Mouse (Mus musculus) 3T3-L1 (cell line): ENCODE measurements around the gene Dclk2.

Source experiments
- DNase-seq: peaks from one replicate; pipeline ENCODE4 v3.0.0-alpha.2; 2015; ENCODE audit warnings: low read depth, low spot score

Gene Dclk2

DNA sequence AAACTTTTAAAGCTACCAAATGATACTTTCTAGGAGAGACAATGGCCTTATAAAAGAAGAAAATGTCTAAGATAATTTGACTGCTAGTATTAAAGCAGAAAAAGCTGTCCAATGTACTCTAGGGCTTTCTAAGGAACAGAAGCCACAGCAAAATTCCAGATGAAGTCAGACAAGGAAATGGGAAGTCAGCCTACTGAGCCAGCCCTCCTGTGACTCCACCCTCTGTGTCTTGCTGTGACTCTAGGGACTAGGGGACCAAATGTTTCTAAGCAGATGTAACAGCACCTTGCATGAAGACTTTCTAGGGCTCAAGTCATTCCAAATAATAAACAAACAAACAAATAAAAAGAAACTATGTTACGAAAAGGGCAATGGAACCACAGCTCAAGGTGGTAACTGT, 75.1 kb downstream of the Dclk2 start:
- DNase-seq: peak; percentile 37

DNA sequence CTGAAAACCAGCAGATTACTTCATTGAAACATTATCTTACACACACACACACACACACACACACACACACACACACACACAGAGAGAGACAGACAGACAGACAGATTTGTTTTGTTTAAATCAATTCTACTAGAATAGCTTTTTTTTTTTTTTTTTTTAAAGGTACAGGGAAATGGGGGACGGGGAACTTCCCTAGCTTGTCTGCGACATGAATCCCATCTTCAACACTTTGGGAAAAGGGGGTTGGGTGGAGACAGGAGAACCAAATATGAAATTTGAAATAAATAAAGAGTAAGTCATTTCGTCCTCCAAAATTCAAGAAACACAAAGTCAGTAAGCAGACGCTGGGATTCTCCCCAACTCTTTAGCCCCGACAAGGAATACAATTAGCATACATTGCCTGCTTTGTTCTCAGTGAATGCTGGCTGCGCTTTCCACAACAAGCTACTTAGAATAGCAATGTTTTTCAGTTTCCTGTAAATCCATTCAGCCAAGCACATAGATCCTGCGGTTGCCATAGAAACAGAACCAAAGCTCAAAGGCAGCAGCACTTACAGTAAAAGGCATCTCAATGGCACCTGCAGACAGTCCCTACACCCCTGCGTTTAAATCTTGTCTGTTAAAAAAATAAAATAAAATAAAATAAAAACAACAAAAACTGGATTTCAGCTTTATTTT, 75.7 kb downstream of the Dclk2 start:
- no peak for DNase-seq

GRCm38 (mm10) chr3:86842461-86842860, 78.2 kb downstream of the Dclk2 start:
- DNase-seq: no peak

DNA sequence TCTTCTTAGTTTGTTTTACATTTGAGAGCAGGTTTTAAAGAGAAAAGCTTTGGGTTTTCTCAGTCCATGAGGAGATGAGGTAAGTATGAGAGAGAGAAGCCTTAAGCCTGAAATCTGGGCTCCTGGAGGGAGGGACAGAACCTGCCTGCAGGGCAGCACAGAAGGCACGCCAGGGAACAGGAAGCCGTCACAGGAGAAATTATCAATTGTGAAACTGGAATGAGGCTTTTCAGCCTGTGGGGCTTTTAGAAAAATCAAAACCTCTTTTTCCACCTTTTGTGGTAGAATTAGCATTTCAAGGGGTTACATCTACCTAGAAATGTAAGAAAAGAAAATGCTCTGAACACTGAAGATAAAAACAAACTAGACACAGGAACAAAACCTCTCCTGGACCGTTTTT, 81.0 kb downstream of the Dclk2 start:
- no peak for DNase-seq

DNA sequence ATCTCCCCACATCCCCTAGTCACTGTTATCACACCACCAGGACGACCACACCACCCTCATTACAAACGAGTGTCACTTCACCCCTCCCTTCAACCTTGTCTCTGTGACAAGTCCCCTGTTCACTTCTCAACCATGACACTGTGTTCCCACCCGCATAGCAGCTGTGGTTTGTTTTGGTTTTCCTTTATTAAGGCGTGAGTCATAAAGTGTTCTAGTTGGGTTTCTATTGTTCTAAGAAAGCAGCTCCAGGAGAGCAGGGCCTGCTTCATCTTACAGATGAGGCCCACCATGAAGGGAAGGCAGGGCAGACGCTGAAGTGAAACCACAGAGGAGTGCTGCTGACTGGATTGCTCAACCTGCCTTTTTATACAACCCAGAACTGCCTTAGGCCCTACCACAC, 83.3 kb downstream of the Dclk2 start:
- peak; percentile 83 for DNase-seq

DNA sequence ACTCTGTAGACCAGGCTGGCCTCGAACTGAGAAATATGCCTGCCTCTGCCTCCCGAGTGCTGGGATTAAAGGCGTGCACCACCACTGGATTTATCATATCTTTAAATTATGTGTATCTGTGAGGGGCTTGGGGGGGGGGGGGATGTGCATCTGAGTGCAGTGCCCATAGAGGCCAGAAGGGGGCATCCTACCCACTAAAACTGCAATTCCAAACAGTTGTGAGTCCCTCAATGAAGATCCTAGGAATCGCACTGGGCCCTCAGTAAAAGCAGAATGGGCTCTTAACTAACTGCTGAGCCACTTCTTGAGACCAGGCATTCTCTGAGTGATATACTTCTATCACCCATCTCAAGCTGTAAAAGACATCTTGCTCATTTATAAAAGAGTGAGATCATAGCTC, 85.5 kb downstream of the Dclk2 start:
- DNase-seq: no peak

- no peak for DNase-seq
Measured at GRCm38 (mm10) chr3:86834341-86834740, 86.3 kb downstream of the Dclk2 start.

DNA sequence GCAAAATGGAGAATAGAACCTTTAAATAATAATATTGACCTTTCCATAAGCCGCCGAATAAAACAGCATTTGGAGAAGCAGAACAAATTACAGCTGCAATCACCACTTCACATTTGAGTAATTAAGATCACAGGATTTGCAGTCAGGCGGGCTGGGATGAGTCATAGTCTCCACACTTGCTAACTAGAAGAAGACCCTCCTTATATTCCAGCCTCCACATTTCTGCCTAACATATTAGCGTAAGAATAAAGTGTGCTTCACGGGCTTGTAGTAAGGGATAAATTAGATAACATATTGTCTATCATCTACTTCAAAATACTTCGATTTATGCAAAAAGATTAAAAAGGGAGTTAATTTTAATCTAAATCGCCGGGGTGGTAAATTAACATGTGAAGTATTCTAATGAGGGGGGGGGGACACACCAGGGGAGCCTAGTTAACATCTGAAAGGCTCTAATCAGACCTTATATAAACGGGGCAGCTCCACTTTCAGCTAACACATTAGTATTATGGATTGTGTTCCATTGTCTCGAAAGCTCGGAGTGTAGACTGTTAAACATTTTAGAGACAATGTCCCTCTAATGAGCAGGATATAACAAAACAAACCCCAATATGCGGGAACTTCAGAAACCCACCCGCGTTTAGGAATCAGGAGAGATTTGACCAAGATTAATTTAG, 87.9 kb downstream of the Dclk2 start:
- DNase-seq: no peak

DNA sequence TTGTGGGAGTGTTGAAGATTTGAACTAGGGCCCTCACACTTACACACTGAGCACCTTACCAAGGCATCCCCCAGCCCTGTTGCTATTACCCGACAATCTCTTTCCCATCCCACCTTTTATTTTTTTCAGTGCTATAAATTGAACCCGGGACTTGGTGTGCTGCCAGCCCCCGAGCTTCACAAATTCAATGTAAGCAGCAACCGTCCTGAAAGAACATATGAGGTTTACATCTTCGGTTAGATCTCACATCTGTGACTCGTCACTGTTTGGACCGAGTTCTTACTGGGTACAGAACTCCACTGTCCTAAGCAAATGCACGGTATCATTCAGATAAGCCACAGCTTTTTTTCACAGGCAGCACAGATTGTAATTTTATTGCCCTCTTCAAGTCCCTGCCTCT, 88.5 kb downstream of the Dclk2 start:
- no peak for DNase-seq

GRCm38 (mm10) chr3:86827506-86827905, 93.1 kb downstream of the Dclk2 start:
- no peak for DNase-seq

DNA sequence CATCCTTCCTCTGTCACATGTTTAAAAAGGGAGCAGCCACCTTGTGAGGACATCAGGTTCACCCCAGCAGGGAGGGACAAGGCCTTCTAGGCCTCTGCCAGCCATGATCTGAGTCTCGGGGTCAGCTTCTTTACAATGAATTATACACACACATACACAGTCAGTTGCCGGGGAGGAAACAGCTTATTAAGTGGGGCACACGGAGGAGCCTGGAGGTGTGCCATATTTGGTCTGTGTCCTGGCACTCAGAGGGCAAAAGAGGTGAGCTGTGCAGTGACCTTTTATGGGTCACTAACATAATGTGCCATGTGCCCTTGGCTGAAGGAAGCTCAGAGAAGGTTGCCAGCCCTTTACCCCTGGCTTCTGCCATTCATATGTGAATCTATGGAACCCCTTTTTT, 99.3 kb downstream of the Dclk2 start:
- DNase-seq: no peak

DNA sequence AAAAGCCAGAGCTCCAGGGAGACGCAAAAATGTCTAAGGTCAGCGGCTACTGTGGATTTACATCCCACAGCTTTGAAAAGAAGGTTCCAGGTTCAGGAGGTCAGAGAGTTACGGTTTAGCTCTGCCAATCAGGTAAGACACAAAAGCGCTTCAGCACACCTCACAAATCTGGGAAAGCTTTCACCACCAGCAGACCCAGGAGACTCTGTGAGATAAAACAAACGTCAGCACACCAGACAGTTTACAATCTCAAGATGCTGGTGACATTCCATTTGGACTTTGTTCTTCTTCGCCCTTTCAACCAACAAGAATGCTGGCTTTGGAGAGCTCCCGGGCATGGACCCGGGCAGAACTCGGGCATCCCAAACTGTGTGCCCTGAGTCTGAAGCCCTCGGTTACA, 100.3 kb downstream of the Dclk2 start:
- no peak for DNase-seq

GRCm38 (mm10) chr3:86819372-86819771, 101.3 kb downstream of the Dclk2 start:
- no peak for DNase-seq

DNA sequence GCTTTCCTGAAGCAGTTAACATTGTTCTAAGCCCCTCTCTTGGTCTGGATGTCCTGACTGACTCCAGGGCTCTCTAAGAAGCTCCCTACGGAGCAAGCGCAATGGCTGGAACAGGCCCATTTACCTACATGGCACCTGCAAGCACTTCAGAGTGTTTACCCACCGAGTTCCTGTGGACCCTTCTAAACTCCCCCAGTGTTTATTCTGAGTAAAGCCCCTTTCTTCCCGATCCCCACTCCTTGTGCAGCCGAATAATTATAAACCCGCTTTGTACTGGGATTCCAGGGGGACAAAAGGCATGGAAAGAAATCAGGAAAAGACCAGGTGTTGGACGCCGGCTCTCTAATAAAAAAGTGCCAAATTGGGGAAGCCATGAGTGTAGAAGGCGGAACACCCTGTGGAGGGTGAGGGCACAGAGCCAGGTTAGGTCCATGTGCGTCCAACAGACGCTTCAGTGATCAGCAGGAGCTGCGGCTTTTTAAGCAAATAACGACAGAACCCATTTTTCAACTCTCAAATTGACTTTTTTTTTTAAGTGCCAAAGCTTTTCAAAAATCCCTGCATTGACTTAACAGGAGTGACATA, 102.6 kb downstream of the Dclk2 start:
- DNase-seq: no peak

DNA sequence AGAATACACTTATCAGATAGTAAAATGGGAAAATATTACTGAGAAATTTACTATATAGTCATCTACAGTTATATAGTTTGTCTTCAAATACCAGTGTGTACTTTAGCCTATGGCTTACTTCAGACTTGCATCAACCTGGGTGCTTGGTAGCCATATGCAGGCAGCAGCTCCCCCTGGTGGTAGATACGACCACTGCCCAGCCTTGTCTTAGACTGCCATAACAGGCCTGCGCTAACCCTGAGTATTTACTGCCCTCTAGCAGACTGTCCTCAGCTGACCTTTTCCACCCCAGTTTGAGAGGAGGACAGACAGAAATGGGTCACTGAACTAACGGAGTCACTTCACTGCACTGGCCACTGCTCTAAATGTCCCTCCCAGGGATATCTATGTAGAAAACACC, 108.0 kb downstream of the Dclk2 start:
- DNase-seq: peak; percentile 89

GRCm38 (mm10) chr3:86810908-86811307, 109.7 kb downstream of the Dclk2 start:
- DNase-seq: no peak

- peak; percentile 22 for DNase-seq
Measured at GRCm38 (mm10) chr3:86809646-86810045, 111.0 kb downstream of the Dclk2 start.

DNA sequence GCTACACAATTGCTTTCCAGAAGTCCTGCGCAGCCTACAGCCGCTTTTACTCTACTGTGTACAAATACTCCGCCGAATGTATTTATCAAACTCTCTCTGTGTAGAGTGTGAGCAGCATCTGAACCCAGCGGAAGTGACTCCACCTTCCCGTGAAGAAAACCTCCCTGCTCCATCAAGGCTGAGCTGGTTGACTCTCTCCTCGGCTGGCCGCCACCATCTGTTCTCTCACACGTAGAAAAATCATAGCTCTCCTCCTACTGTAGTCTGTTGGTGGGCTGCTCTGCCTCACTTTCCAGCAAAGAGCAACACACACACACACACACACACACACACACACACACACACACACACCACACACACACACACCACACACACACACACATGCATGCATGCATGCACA, 111.5 kb downstream of the Dclk2 start:
- DNase-seq: no peak

- DNase-seq: peak; percentile 63
Measured at GRCm38 (mm10) chr3:86807750-86808467, 112.7 kb downstream of the Dclk2 start.

DNA sequence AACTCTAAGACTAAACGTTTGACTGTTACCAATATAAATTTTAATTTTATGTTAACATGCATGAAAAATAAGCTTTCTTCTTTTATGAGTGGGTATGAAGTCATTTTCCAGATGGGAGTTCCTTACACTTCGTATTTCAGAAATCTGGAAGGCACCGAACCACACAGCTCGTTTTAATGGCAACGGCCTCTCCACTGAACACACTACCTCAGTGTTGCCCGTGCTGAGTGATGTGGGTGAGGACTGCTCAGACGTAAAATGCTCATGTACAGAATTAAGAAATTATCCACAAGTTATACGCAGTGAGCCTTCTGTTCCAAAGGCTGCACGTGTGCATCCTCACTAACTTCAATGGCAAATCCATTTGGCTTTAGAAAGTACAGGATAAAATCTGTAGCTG, 113.8 kb downstream of the Dclk2 start:
- no peak for DNase-seq

DNA sequence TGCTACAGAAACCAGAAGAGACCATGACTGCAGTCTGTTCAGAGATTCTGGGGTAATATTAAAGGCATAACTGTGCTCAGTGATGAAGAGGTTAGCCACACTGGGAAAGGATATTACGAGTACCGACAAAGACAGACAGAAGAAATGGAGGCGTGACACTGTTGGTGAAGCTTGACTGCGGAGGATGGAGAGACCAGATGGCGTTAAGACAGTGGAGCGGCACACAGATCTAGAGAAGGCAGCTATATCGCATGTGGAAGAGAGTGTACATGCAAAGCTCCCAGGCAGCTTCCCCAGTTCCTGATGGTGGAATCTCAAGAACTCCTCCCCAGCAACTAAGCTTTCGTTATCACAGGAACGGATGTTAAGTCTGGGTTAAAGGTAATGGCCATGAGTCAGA, 116.4 kb downstream of the Dclk2 start:
- DNase-seq: no peak

- DNase-seq: no peak
Measured at GRCm38 (mm10) chr3:86802825-86803224, 117.8 kb downstream of the Dclk2 start.

DNA sequence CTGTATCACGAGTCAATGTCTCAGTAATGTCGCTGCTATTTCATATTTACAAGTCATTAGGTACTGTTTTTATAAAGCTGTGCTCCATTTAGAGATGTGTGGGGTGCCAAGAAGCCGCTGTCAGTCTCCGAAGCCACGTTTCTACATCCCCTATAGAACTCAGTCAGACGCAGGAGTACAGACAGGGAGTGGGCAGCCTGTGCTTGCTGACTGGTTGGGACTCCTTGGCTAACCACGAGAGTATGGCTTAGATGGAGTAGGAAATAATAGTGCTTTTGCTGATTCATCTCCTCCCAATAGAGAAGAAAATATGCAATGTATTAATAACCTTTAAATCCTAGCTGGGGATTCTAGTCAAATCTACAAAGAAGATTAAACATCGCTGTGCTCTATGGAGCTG, 119.8 kb downstream of the Dclk2 start:
- no peak for DNase-seq
